Mouse (Mus musculus): Measurements from ENCODE around the gene Csf3r. TPM values are rescaled to one million over a fixed set of nuclear protein-coding genes. Genes with fewer than 3 reads are reported as not detected.

Csf3r gene
- total RNA-seq, 2 experiments from 2014 or later = 2.0 to 2.3 TPM

GRCm38 (mm10) chr4:126057207-126058133, 33.1 kb downstream of the Csf3r start:
- DNase-seq (ENCODE audit: low spot score in 2 of 2) = no peak

- DNase-seq (ENCODE audit: low spot score in 2 of 2) = peak; percentile 56 to 78
Observed at GRCm38 (mm10) chr4:126058134-126058996, 34.0 kb downstream of the Csf3r start, which contains the start of gene Oscp1. Oscp1 (plus strand) TSS chr4:126058565.

GRCm38 (mm10) chr4:126058997-126059362, 34.6 kb downstream of the Csf3r start:
- DNase-seq (ENCODE audit: low spot score in 2 of 2) = no peak

GRCm38 (mm10) chr4:126062856-126063255, 38.5 kb downstream of the Csf3r start:
- DNase-seq (ENCODE audit: low spot score in 2 of 2) = no peak

- DNase-seq (ENCODE audit: low spot score in 2 of 2) = no peak
Observed at GRCm38 (mm10) chr4:126065241-126065640, 40.9 kb downstream of the Csf3r start.

- no peak for DNase-seq (ENCODE audit: low spot score in 2 of 2)
Observed at GRCm38 (mm10) chr4:126067401-126068077, 43.2 kb downstream of the Csf3r start.

- DNase-seq (ENCODE audit: low spot score in 2 of 2) = no peak
Observed at GRCm38 (mm10) chr4:126068842-126069241, 44.5 kb downstream of the Csf3r start.

GRCm38 (mm10) chr4:126077833-126078232, 53.5 kb downstream of the Csf3r start:
- DNase-seq (ENCODE audit: low spot score in 2 of 2) = no peak

- DNase-seq (ENCODE audit: low spot score in 2 of 2) = no peak
Observed at GRCm38 (mm10) chr4:126079266-126079665, 54.9 kb downstream of the Csf3r start.

- no peak for DNase-seq (ENCODE audit: low spot score in 2 of 2)
Observed at GRCm38 (mm10) chr4:126081601-126082000, 57.3 kb downstream of the Csf3r start.

- DNase-seq (ENCODE audit: low spot score in 2 of 2) = no peak
Observed at GRCm38 (mm10) chr4:126083021-126083420, 58.7 kb downstream of the Csf3r start.

- no peak for DNase-seq (ENCODE audit: low spot score in 2 of 2)
Observed at GRCm38 (mm10) chr4:126084382-126084781, 60.0 kb downstream of the Csf3r start.

GRCm38 (mm10) chr4:126085996-126086576, 61.7 kb downstream of the Csf3r start:
- DNase-seq (ENCODE audit: low spot score in 2 of 2) = peak in 1 of 2 experiments; percentile 70

GRCm38 (mm10) chr4:126090101-126090847, 65.9 kb downstream of the Csf3r start:
- no peak for DNase-seq (ENCODE audit: low spot score in 2 of 2)

- DNase-seq (ENCODE audit: low spot score in 2 of 2) = no peak
Observed at GRCm38 (mm10) chr4:126090848-126091124, 66.4 kb downstream of the Csf3r start.

- DNase-seq (ENCODE audit: low spot score in 2 of 2) = no peak
Observed at GRCm38 (mm10) chr4:126091873-126092272, 67.5 kb downstream of the Csf3r start.
